Mouse (Mus musculus) cerebellum, postnatal 14 days (tissue): Measurements from ENCODE around the gene Cpm.
"Not testable (repeated sequence)": the region's sequence is repeated elsewhere in the genome, so short reads cannot be mapped to it uniquely, and the experiment has no call there.

Experiments
- DNase-seq, 2 experiments: peaks; one replicate each; pipeline ENCODE4 v3.0.0; 2021; ENCODE audit warnings: mixed read lengths in 2 of 2

The Cpm gene

GRCm38 (mm10) chr10:117594291-117594850, 34.9 kb upstream of the Cpm start:
- no peak for DNase-seq

GRCm38 (mm10) chr10:117594913-117595312, 34.4 kb upstream of the Cpm start:
- DNase-seq, result no peak

GRCm38 (mm10) chr10:117595442-117596164, 33.7 kb upstream of the Cpm start:
- no peak for DNase-seq

GRCm38 (mm10) chr10:117596165-117596735, 33.0 kb upstream of the Cpm start:
- DNase-seq, result no peak

GRCm38 (mm10) chr10:117596771-117597324, 32.5 kb upstream of the Cpm start:
- DNase-seq, result no peak

GRCm38 (mm10) chr10:117597371-117598265, 31.7 kb upstream of the Cpm start:
- not testable (repeated sequence) for DNase-seq

- DNase-seq, result no peak
Measured at GRCm38 (mm10) chr10:117598266-117598950, 30.9 kb upstream of the Cpm start.

GRCm38 (mm10) chr10:117598951-117599572, 30.2 kb upstream of the Cpm start:
- not testable (repeated sequence) for DNase-seq

GRCm38 (mm10) chr10:117601146-117602035, 27.9 kb upstream of the Cpm start:
- DNase-seq, result no peak

GRCm38 (mm10) chr10:117602325-117603129, 26.8 kb upstream of the Cpm start:
- DNase-seq, result no peak

- DNase-seq, result no peak
Measured at GRCm38 (mm10) chr10:117603130-117603833, 26.0 kb upstream of the Cpm start.

GRCm38 (mm10) chr10:117603834-117604623, 25.3 kb upstream of the Cpm start:
- no peak for DNase-seq

GRCm38 (mm10) chr10:117604624-117605282, 24.5 kb upstream of the Cpm start:
- DNase-seq, result no peak

GRCm38 (mm10) chr10:117605283-117606243, 23.7 kb upstream of the Cpm start:
- no peak for DNase-seq

GRCm38 (mm10) chr10:117606423-117606822, 22.9 kb upstream of the Cpm start:
- no peak for DNase-seq

GRCm38 (mm10) chr10:117607051-117607803, 22.1 kb upstream of the Cpm start:
- DNase-seq, result no peak
